Mouse (Mus musculus) frontal cortex, adult 2 months (tissue): ENCODE measurements around the gene Gm29797. TPM values are rescaled to one million over a fixed set of nuclear protein-coding genes. Genes with fewer than 3 reads are reported as not detected.

ENCODE experiments used
- DNase-seq, 2 experiments: peaks; one replicate each; pipeline ENCODE4 v3.0.0; 2022; ENCODE audit warnings: low spot score in 1 of 2; ENCODE audit errors: extremely low spot score in 1 of 2
- polyA plus RNA-seq: library from polyadenylated mRNA; depleted of rRNA; stranded (reverse); fragments of >200 nt; gene quantifications from 2 replicates; pipeline ENCODE4 v1.2.3, GENCODE M21; 2012; rRNA removed

Gene Gm29797
- not detected in 2 replicates for polyA plus RNA-seq

- DNase-seq, result no peak
These were observed at the start of gene Gm29797 for GRCm38 (mm10) chr2:181656734-181657133. Gene Gm29797 (plus strand): TSS chr2:181657034.

GRCm38 (mm10) chr2:181618761-181619495 lies 37.9 kb upstream of the Gm29797 start:
- DNase-seq, result no peak

GRCm38 (mm10) chr2:181623401-181623800 lies 33.4 kb upstream of the Gm29797 start:
- peak in 1 of 2 experiments; percentile 32 for DNase-seq

GRCm38 (mm10) chr2:181628471-181628870 lies 28.4 kb upstream of the Gm29797 start:
- no peak for DNase-seq

GRCm38 (mm10) chr2:181632624-181633023 lies 24.2 kb upstream of the Gm29797 start:
- no peak for DNase-seq

- DNase-seq, result no peak
These were observed 21.0 kb upstream of the Gm29797 start for GRCm38 (mm10) chr2:181635865-181636264.

GRCm38 (mm10) chr2:181644361-181644760 lies 12.5 kb upstream of the Gm29797 start:
- DNase-seq, result peak in 1 of 2 experiments; percentile 52

GRCm38 (mm10) chr2:181645666-181646065 lies 11.2 kb upstream of the Gm29797 start:
- DNase-seq, result no peak

GRCm38 (mm10) chr2:181646626-181647472 lies 10.0 kb upstream of the Gm29797 start:
- DNase-seq, result no peak

GRCm38 (mm10) chr2:181648926-181649325 lies 7.9 kb upstream of the Gm29797 start:
- no peak for DNase-seq

GRCm38 (mm10) chr2:181653065-181653464 lies 3.8 kb upstream of the Gm29797 start:
- no peak for DNase-seq

- DNase-seq, result no peak
These were observed 3.3 kb upstream of the Gm29797 start for GRCm38 (mm10) chr2:181653523-181653922.

- no peak for DNase-seq
These were observed 607 bp downstream of the Gm29797 start for GRCm38 (mm10) chr2:181657441-181657840.

- DNase-seq, result no peak
These were observed 1.7 kb downstream of the Gm29797 start for GRCm38 (mm10) chr2:181658528-181658927.

GRCm38 (mm10) chr2:181658930-181659555 lies 2.2 kb downstream of the Gm29797 start:
- peak; percentile 61 to 77 for DNase-seq

GRCm38 (mm10) chr2:181659609-181660055 lies 2.8 kb downstream of the Gm29797 start:
- peak; percentile 68 to 90 for DNase-seq

GRCm38 (mm10) chr2:181662620-181663297 lies 5.9 kb downstream of the Gm29797 start:
- no peak for DNase-seq

- DNase-seq, result no peak
These were observed 6.4 kb downstream of the Gm29797 start for GRCm38 (mm10) chr2:181663298-181663630.

- no peak for DNase-seq
These were observed 13.6 kb downstream of the Gm29797 start for GRCm38 (mm10) chr2:181670285-181670912.

GRCm38 (mm10) chr2:181670913-181671311 lies 14.1 kb downstream of the Gm29797 start:
- no peak for DNase-seq
